Mouse (Mus musculus): ENCODE measurements at regions not wholly inside any gene's neighbourhood (a gene's known extent, or its start where the extent isn't known, plus 50 kb on each side); places are given as distances from the start of the nearest gene placed in this dataset.

DNA sequence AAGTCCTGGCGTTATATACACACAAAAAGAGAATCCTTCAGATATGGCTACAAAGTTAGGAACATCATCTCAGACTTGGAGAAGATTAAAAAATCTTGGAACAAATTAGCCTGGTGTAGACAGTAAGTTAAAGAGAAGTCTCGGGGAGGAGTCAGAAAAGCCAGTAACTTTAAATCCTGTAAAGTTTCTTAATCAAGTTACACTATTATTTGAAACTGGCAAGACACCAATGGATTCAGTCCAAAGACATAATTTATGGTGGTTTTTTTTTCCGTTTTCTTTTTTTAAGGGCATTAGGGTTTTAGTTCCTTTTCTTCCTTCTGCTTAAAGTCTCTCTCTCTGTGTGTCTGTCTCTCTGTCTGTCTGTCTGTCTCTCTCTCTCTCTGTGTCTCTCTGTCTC, 144.6 kb upstream of the Zfp703 start:
- Histone ChIP-seq H3K27me3 (replicated peaks; ENCODE audit: control insufficient read depth, insufficient read depth, low read length) (no peaks in the 10 kb centered on the region), H3K4me3 (ENCODE audit: low read depth, low read length) (no peak overlapping the region), H3K27ac (ENCODE audit: low read depth, low read length) (no peak overlapping the region), H3K9me3 (ENCODE audit: control insufficient read depth, low read length) (no peaks in the 10 kb centered on the region), H3K36me3 (ENCODE audit: control insufficient read depth, insufficient read depth, low read length) (no peaks in the 10 kb centered on the region), H3K9ac (ENCODE audit: low read depth, low read length) (no peak overlapping the region), H3K4me2 (no peak overlapping the region), H3K4me1 (replicated peaks; ENCODE audit: control insufficient read depth, insufficient read depth, low read length) (peaks cover 3% of the 10 kb centered on the region)
- ATAC-seq (replicated peaks; ENCODE audit: low FRiP score) = no peak
- WGBS = 73% methylated on average over 3 of the region's 3 CpGs
- no peak for DNase-seq (ENCODE audit: low spot score)

DNA sequence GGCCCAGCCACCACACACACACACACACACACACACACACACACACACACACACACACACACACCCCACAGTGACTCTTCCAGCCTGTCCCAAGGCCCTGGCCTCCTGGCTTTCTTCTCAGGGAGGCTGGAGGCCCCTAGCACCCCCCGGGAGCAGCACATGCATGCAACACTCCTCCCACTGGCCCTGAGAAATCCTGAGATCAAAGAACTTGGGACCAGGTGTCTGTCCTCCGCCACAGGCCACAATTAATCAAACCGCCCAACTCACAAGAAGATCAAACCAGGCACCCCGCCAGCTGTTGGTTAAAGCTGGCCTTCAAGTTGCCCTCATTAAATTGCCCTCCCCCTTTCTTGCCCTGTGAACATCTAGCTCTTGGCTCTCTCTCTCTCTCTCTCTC, 143.8 kb upstream of the Zfp703 start:
- H3K4me3 ChIP-seq (ENCODE audit: low read depth, low read length) = no peak overlapping the region
- DNase-seq (ENCODE audit: low spot score) = no peak
- H3K4me2 ChIP-seq = no peak overlapping the region
- 43% methylated on average over 4 of the region's 4 CpGs for WGBS
- H3K4me1 ChIP-seq (replicated peaks; ENCODE audit: control insufficient read depth, insufficient read depth, low read length) = peaks cover 3% of the 10 kb centered on the region
- H3K27ac ChIP-seq (ENCODE audit: low read depth, low read length) = no peak overlapping the region
- H3K9ac ChIP-seq (ENCODE audit: low read depth, low read length) = no peak overlapping the region
- no peaks in the 10 kb centered on the region for H3K9me3 ChIP-seq (ENCODE audit: control insufficient read depth, low read length)
- H3K27me3 ChIP-seq (replicated peaks; ENCODE audit: control insufficient read depth, insufficient read depth, low read length) = no peaks in the 10 kb centered on the region
- H3K36me3 ChIP-seq (ENCODE audit: control insufficient read depth, insufficient read depth, low read length) = no peaks in the 10 kb centered on the region
- ATAC-seq (replicated peaks; ENCODE audit: low FRiP score) = no peak

DNA sequence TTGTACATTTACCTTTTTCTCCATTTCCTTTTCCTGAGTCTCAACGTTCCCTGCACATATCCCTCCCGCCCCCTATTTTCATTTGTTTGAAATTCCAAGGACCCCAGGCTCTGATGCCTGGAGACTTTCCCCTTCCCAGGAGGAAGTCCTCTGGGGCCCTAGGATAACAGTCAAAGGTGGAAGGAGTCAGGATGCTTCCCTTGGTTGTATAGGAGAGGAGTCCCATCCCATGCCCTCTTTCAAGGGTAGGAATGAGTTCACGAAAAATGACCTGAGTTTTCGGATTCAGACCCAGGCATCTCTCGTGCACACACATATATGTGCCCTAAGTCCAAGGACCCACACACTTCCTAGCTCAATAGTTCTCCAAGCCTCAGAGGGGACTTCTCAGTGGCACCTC, 143.3 kb upstream of the Zfp703 start:
- ATAC-seq (replicated peaks; ENCODE audit: low FRiP score) (no peak), DNase-seq (ENCODE audit: low spot score) (no peak)
- no peaks in the 10 kb centered on the region for H3K36me3 ChIP-seq (ENCODE audit: control insufficient read depth, insufficient read depth, low read length)
- no peak overlapping the region for H3K27ac ChIP-seq (ENCODE audit: low read depth, low read length)
- H3K9ac ChIP-seq (ENCODE audit: low read depth, low read length) = no peak overlapping the region
- no peaks in the 10 kb centered on the region for H3K27me3 ChIP-seq (replicated peaks; ENCODE audit: control insufficient read depth, insufficient read depth, low read length)
- no peak overlapping the region for H3K4me3 ChIP-seq (ENCODE audit: low read depth, low read length)
- H3K4me1 ChIP-seq (replicated peaks; ENCODE audit: control insufficient read depth, insufficient read depth, low read length) = peaks cover 3% of the 10 kb centered on the region
- no peak overlapping the region for H3K4me2 ChIP-seq
- WGBS = 63% methylated on average over 5 of the region's 5 CpGs
- H3K9me3 ChIP-seq (ENCODE audit: control insufficient read depth, low read length) = no peaks in the 10 kb centered on the region

DNA sequence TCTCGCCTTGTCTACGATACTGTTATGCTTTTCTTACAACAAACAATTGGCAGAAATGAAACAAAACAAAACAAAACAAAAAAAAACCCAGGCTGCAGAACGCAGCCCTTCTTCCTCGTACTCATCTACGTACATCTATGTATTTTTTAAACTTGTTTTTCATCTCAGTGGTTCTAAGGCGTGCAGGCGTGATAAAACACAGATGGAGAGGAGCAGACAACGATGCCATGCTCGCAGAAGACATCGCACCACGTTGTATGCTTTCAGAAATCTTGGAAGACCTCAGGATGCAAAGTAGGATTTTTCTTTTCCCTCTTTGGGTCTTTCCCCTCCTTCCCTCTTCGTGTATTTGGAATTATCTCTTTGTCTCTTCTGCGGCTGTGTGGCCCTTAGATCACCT, 142.5 kb upstream of the Zfp703 start:
- peaks cover 3% of the 10 kb centered on the region for H3K4me1 ChIP-seq (replicated peaks; ENCODE audit: control insufficient read depth, insufficient read depth, low read length)
- 65% methylated on average over 13 of the region's 13 CpGs for WGBS
- H3K27me3 ChIP-seq (replicated peaks; ENCODE audit: control insufficient read depth, insufficient read depth, low read length) = no peaks in the 10 kb centered on the region
- H3K4me3 ChIP-seq (ENCODE audit: low read depth, low read length) = no peak overlapping the region
- no peak overlapping the region for H3K4me2 ChIP-seq
- H3K9ac ChIP-seq (ENCODE audit: low read depth, low read length) = no peak overlapping the region
- no peak for ATAC-seq (replicated peaks; ENCODE audit: low FRiP score)
- H3K36me3 ChIP-seq (ENCODE audit: control insufficient read depth, insufficient read depth, low read length) = no peaks in the 10 kb centered on the region
- no peak for DNase-seq (ENCODE audit: low spot score)
- no peak overlapping the region for H3K27ac ChIP-seq (ENCODE audit: low read depth, low read length)
- no peaks in the 10 kb centered on the region for H3K9me3 ChIP-seq (ENCODE audit: control insufficient read depth, low read length)

DNA sequence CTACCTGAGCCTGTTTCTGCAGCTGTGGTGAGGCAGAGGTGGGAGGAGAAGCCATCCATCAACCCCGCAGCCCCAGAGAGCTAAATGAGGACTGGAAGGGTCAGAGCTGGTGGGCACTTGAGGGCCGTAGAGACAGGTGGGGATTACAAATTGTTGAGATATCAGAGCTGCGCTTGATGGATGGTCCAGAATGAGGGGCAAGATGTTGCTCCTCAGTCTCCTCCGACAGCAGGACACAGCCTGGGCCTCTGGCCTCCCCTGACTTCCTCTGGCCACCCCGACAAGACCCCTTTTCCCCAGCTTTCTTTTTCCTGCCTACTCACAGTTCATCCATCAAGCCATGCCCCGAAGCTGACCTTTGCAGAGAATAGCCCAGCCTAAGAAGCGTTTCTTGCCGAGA, 142.0 kb upstream of the Zfp703 start:
- DNase-seq (ENCODE audit: low spot score) (no peak), ATAC-seq (replicated peaks; ENCODE audit: low FRiP score) (no peak)
- H3K4me3 ChIP-seq (ENCODE audit: low read depth, low read length) = no peak overlapping the region
- no peak overlapping the region for H3K27ac ChIP-seq (ENCODE audit: low read depth, low read length)
- no peaks in the 10 kb centered on the region for H3K36me3 ChIP-seq (ENCODE audit: control insufficient read depth, insufficient read depth, low read length)
- H3K4me1 ChIP-seq (replicated peaks; ENCODE audit: control insufficient read depth, insufficient read depth, low read length) = peaks cover 3% of the 10 kb centered on the region
- peak overlapping the region; percentile 21; the same call in 1 of the 2 replicates for H3K4me2 ChIP-seq
- WGBS = 22% methylated on average over 8 of the region's 8 CpGs
- no peaks in the 10 kb centered on the region for H3K27me3 ChIP-seq (replicated peaks; ENCODE audit: control insufficient read depth, insufficient read depth, low read length)
- H3K9me3 ChIP-seq (ENCODE audit: control insufficient read depth, low read length) = no peaks in the 10 kb centered on the region
- no peak overlapping the region for H3K9ac ChIP-seq (ENCODE audit: low read depth, low read length)

DNA sequence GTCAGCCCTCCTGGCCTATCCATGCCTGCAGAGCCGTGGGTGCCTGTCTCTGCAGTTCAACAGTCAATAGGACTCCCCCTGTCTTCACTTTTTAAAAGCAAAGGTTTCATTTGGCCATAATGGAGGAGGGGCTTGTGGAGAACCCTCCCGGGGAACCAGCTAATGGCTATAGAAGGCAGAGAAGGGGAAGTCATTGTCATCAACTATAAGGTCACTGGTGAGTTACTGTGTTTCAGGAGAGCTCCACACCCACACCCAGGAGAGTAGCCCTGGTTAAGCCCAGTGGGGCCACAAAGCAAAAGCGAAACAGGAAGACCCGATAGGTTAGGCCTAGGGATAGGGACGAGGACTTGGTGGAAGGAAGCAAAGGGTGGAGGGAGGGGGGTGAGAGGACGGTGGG, 141.5 kb upstream of the Zfp703 start:
- 28% methylated on average over 6 of the region's 6 CpGs for WGBS
- Histone ChIP-seq H3K4me2 (peak overlapping the region; percentile 21), H3K4me1 (replicated peaks; ENCODE audit: control insufficient read depth, insufficient read depth, low read length) (peaks cover 3% of the 10 kb centered on the region), H3K4me3 (ENCODE audit: low read depth, low read length) (no peak overlapping the region), H3K9ac (ENCODE audit: low read depth, low read length) (no peak overlapping the region), H3K9me3 (ENCODE audit: control insufficient read depth, low read length) (no peaks in the 10 kb centered on the region), H3K27me3 (replicated peaks; ENCODE audit: control insufficient read depth, insufficient read depth, low read length) (no peaks in the 10 kb centered on the region), H3K36me3 (ENCODE audit: control insufficient read depth, insufficient read depth, low read length) (no peaks in the 10 kb centered on the region), H3K27ac (ENCODE audit: low read depth, low read length) (no peak overlapping the region)
- DNase-seq (ENCODE audit: low spot score) = no peak
- ATAC-seq (replicated peaks; ENCODE audit: low FRiP score) = no peak

DNA sequence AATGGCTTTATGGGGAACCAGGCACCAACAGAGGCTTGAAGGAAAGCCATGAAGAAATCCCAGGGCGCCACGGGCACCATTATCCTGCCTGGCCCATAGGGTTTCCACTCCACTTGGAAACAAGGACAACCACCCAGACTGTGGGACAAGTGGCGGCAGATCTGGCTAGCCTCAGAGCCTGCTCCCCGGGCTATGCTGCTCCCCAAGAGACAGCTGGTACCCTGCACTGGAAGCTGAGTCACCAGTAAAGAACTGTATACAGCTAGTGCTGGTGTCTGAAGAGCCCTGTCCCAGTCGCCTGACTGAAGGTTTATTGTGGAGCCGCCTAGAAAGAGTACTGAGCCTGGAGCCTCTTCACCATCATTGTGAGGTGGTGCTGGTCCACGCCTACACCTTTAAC, 140.6 kb upstream of the Zfp703 start:
- H3K4me3 ChIP-seq (ENCODE audit: low read depth, low read length) = no peak overlapping the region
- H3K9me3 ChIP-seq (ENCODE audit: control insufficient read depth, low read length) = no peaks in the 10 kb centered on the region
- no peaks in the 10 kb centered on the region for H3K27me3 ChIP-seq (replicated peaks; ENCODE audit: control insufficient read depth, insufficient read depth, low read length)
- H3K9ac ChIP-seq (ENCODE audit: low read depth, low read length) = no peak overlapping the region
- ATAC-seq (replicated peaks; ENCODE audit: low FRiP score) (no peak), DNase-seq (ENCODE audit: low spot score) (no peak)
- no peak overlapping the region for H3K27ac ChIP-seq (ENCODE audit: low read depth, low read length)
- H3K4me2 ChIP-seq = no peak overlapping the region
- 90% methylated on average over 7 of the region's 7 CpGs for WGBS
- peaks cover 3% of the 10 kb centered on the region for H3K4me1 ChIP-seq (replicated peaks; ENCODE audit: control insufficient read depth, insufficient read depth, low read length)
- H3K36me3 ChIP-seq (ENCODE audit: control insufficient read depth, insufficient read depth, low read length) = no peaks in the 10 kb centered on the region

DNA sequence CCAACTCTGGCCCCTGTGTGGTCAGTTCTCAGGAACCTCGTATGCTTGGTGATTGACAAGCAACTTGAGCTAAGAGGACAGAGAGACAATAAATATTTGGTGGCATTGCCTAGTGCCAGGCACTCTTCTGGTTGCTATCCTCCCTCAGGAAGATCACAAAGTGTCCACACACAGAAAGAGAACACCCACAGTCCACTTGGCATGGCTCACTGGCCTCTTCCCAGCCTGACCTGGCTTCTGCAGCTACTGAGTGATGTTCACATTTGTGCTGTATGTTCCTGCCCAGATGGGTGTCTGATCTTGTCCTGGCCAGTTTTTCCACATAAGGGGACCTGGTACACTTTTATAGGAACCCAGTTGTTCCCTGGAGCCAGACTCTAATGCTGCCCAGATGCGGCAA, 136.8 kb upstream of the Zfp703 start:
- ATAC-seq (replicated peaks; ENCODE audit: low FRiP score) (no peak), DNase-seq (ENCODE audit: low spot score) (no peak)
- no peak overlapping the region for H3K4me3 ChIP-seq (ENCODE audit: low read depth, low read length)
- no peak overlapping the region for H3K27ac ChIP-seq (ENCODE audit: low read depth, low read length)
- 58% methylated on average over 2 of the region's 2 CpGs for WGBS
- no peak overlapping the region for H3K9ac ChIP-seq (ENCODE audit: low read depth, low read length)
- peaks cover 6% of the 10 kb centered on the region for H3K4me1 ChIP-seq (replicated peaks; ENCODE audit: control insufficient read depth, insufficient read depth, low read length)
- H3K4me2 ChIP-seq = no peak overlapping the region
- no peaks in the 10 kb centered on the region for H3K36me3 ChIP-seq (ENCODE audit: control insufficient read depth, insufficient read depth, low read length)
- H3K27me3 ChIP-seq (replicated peaks; ENCODE audit: control insufficient read depth, insufficient read depth, low read length) = no peaks in the 10 kb centered on the region
- no peaks in the 10 kb centered on the region for H3K9me3 ChIP-seq (ENCODE audit: control insufficient read depth, low read length)

DNA sequence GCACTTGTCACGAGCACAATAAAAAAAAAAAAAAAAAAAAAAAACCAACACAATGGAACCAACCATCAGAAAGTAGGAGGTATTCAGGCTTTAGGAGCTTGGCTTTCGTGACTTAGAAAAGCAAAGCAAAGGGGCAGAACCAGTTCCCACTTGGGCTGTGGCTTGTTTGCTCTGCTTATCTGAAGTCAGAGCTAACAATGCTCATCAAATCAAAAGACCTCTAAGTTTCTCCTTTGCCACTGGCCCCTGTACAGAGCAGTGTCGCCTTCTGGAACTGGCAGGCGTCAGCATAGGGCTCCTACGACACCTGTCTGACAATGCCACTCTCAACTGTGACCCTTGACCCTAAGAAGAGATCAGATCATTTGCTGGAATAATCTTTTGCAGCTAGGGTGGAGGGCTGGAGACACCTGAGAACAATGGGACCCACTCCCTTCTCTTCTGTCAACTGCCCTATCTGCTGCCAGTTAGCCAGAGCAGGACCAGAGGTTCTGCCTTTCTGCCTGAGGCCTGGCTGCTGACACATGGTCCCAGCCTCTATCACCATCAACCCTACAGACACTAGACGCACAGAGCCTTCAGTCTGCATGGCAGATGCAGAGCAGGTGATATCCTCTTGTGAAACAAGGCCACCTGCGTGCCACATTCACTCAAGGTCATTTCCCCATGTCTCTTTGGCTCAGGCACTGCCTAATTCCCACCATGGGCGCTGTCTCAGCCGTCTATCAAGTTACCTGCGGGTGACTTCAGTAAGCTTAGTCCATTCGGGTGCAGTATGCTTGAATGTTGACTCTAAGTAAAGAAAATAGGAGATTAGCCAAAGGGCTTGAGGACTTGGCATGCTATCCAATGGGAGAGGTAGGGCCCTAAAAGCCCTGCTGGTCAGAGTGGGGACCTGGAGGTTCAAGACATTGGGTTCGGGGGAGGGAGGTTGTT, 136.1 kb upstream of the Zfp703 start:
- Histone ChIP-seq H3K4me1 (replicated peaks; ENCODE audit: control insufficient read depth, insufficient read depth, low read length) (0 out of 2 replicates have a peak, but pooled peaks cover 2% of the 10 kb centered on the region), H3K27ac (ENCODE audit: low read depth, low read length) (no peak overlapping the region), H3K4me2 (no peak overlapping the region), H3K9me3 (ENCODE audit: control insufficient read depth, low read length) (no peaks in the 10 kb centered on the region), H3K9ac (ENCODE audit: low read depth, low read length) (no peak overlapping the region), H3K36me3 (ENCODE audit: control insufficient read depth, insufficient read depth, low read length) (no peaks in the 10 kb centered on the region), H3K27me3 (replicated peaks; ENCODE audit: control insufficient read depth, insufficient read depth, low read length) (no peaks in the 10 kb centered on the region), H3K4me3 (ENCODE audit: low read depth, low read length) (no peak overlapping the region)
- ATAC-seq (replicated peaks; ENCODE audit: low FRiP score) (no peak), DNase-seq (ENCODE audit: low spot score) (no peak)
- 74% methylated on average over 12 of the region's 12 CpGs for WGBS
